Comparison of ENCODE assay signal across 19 mouse cellular contexts in the genomic region with DNA sequence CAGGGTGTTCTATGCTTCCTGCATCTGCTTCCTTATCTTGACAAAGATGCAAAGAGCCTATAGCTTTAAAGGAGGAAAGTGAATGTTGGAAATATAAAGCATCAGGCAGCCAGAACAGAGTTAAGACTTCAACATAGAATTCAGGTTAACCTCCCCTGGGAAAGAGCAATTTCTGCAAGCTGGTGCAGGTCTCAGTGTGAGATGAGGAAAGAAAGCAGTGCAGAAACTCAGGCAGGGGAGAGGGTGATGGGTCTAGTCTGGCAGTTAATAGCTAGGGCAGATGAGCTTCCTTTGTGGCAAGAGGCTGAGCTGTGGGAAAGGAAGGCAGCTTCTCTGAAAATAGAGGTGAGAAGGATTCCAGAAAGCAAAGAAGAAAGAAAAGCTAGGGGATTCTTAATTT.
DNase-seq lines count a peak whose midpoint lies in the region; ATAC-seq and TF ChIP-seq lines count a peak whose summit lies in the region.
"Had no signal": no experiment of that assay in that cellular context is flagged by ENCODE, and none has a peak within 500 bp of the region (broad histone marks: within the 10 kb centered on the region; RNA-seq: fewer than 3 reads in every experiment).

No protein-coding gene starts in this region.

- no peaks in the 10 kb centered on the region for H3K4me1 ChIP-seq in midbrain, embryonic 13.5 days (replicated peaks)
- no peaks in the 10 kb centered on the region for H3K4me1 ChIP-seq in midbrain, embryonic 11.5 days (ENCODE audit: control insufficient read depth, insufficient read depth, low read length)
- H3K4me1 ChIP-seq: embryonic facial prominence, embryonic 15.5 days; heart, embryonic 10.5 days had no signal

- TF ChIP-seq CTCF in brain, embryonic 14.5 days (IDR thresholded peaks at IDR 0.05; ENCODE audit: borderline replicate concordance, extremely low read depth, insufficient read depth, insufficient read length), result no peak

- no peak for DNase-seq in frontal cortex, postnatal 10 days (ENCODE audit: low spot score in 2 of 2)
- no peak for DNase-seq in midbrain, embryonic 11.5 days (ENCODE audit: low spot score, missing footprints)
- DNase-seq in brain, embryonic 14.5 days (ENCODE audit: low read depth), result peak; percentile 35
- no peak for DNase-seq in heart, postnatal 14 days
- DNase-seq: adrenal gland, postnatal 14 days; gastrocnemius, postnatal 10 days; heart, adult 18-20 months; heart, postnatal 10 days had no signal

- peak; percentile 38 for ATAC-seq in frontal cortex, adult (ENCODE audit: low TSS enrichment)
- ATAC-seq in midbrain, embryonic 13.5 days, result no peak
- no peak for ATAC-seq in midbrain, embryonic 11.5 days (ENCODE audit: low FRiP score)
- ATAC-seq: activated CD4-positive, CD25-positive, alpha-beta regulatory T cell, adult 4 months; forebrain, embryonic 14.5 days; intestine, embryonic 16.5 days; Patski had no signal

- no peaks in the 10 kb centered on the region for H3K9me3 ChIP-seq in midbrain, embryonic 13.5 days
- H3K9me3 ChIP-seq in midbrain, embryonic 11.5 days (ENCODE audit: control insufficient read depth, low read length), result no peaks in the 10 kb centered on the region
- H3K9me3 ChIP-seq: embryonic facial prominence, embryonic 15.5 days; forebrain, embryonic 10.5 days; heart, embryonic 10.5 days had no signal

- H3K4me2 ChIP-seq in midbrain, embryonic 13.5 days (replicated peaks), result no peak overlapping the region
- no peak overlapping the region for H3K4me2 ChIP-seq in midbrain, embryonic 11.5 days
- H3K4me2 ChIP-seq: embryonic facial prominence, embryonic 15.5 days had no signal

- H3K27me3 ChIP-seq in midbrain, embryonic 13.5 days, result no peaks in the 10 kb centered on the region
- no peaks in the 10 kb centered on the region for H3K27me3 ChIP-seq in midbrain, embryonic 11.5 days (ENCODE audit: control insufficient read depth, insufficient read depth, low read length)
- H3K27me3 ChIP-seq: CH12.LX; embryonic facial prominence, embryonic 15.5 days had no signal

- no peaks in the 10 kb centered on the region for H3K36me3 ChIP-seq in midbrain, embryonic 13.5 days
- H3K36me3 ChIP-seq in midbrain, embryonic 11.5 days (ENCODE audit: control insufficient read depth, insufficient read depth, low read length), result no peaks in the 10 kb centered on the region
- H3K36me3 ChIP-seq: embryonic facial prominence, embryonic 15.5 days; forebrain, embryonic 10.5 days; heart, embryonic 10.5 days had no signal

- no peak overlapping the region for H3K9ac ChIP-seq in midbrain, embryonic 13.5 days (replicated peaks)
- H3K9ac ChIP-seq in midbrain, embryonic 11.5 days (ENCODE audit: low read length), result no peak overlapping the region
- H3K9ac ChIP-seq: embryonic facial prominence, embryonic 15.5 days had no signal

- H3K27ac ChIP-seq in midbrain, embryonic 13.5 days, result 0 out of 2 replicates have a peak overlapping the region, but pooled peaks have one; percentile 9
- H3K27ac ChIP-seq in midbrain, embryonic 11.5 days (ENCODE audit: low read depth, low read length), result no peak overlapping the region
- H3K27ac ChIP-seq: embryonic facial prominence, embryonic 15.5 days; forebrain, embryonic 10.5 days; heart, embryonic 10.5 days had no signal

- intact Hi-C loops in heart, postnatal 14 days (cut with DNase I), result no loop called here

- no peak for TF ChIP-seq POLR2A in brain, embryonic 14.5 days (IDR thresholded peaks at IDR 0.05; ENCODE audit: borderline replicate concordance, extremely low read depth, insufficient read depth, insufficient read length, poor library complexity, severe bottlenecking)

- H3K4me3 ChIP-seq in midbrain, embryonic 13.5 days (replicated peaks), result no peak overlapping the region
- H3K4me3 ChIP-seq in midbrain, embryonic 11.5 days (ENCODE audit: low read depth, low read length), result no peak overlapping the region
- H3K4me3 ChIP-seq: embryonic facial prominence, embryonic 15.5 days; erythroblast, embryonic 14.5 days; forebrain, embryonic 10.5 days; heart, embryonic 10.5 days had no signal
